Mouse (Mus musculus) heart, embryonic 11.5 days (tissue): ENCODE results near the gene Sept5. TPM values are rescaled to one million over a fixed set of nuclear protein-coding genes. Genes with fewer than 3 reads are reported as not detected.

Source experiments
- ATAC-seq: fragments of 200-750 bp; cut with Nextera tagmentation; replicated peaks from 2 replicates; pipeline ENCODE4 v1.8.0; 2017; ENCODE audit warnings: moderate library complexity; ENCODE audit not compliant: insufficient number of reproducible peaks, low FRiP score, low TSS enrichment
- H3K27ac ChIP-seq: fragments of 300-500 bp; sonication (generic); 2 replicates; pipeline ENCODE4 v1.5.1; 2014; ENCODE audit warnings: mild to moderate bottlenecking, low read depth, low read length
- H3K27me3 ChIP-seq: fragments of 300-500 bp; sonication (generic); 2 replicates; pipeline ENCODE4 v1.6.1; 2014; ENCODE audit warnings: mild to moderate bottlenecking, low read length, mixed read lengths; ENCODE audit not compliant: control insufficient read depth, insufficient read depth
- H3K36me3 ChIP-seq: fragments of 300-500 bp; sonication (generic); 2 replicates; pipeline ENCODE4 v1.6.1; 2014; ENCODE audit warnings: mild to moderate bottlenecking, low read length, moderate library complexity, mixed read lengths; ENCODE audit not compliant: control insufficient read depth, insufficient read depth
- H3K4me1 ChIP-seq: fragments of 300-500 bp; sonication (generic); 2 replicates; pipeline ENCODE4 v1.6.1; 2014; ENCODE audit warnings: low read length; ENCODE audit not compliant: control insufficient read depth, insufficient read depth
- H3K4me2 ChIP-seq: fragments of 300-500 bp; sonication (generic); 2 replicates; pipeline ENCODE4 v1.6.1; 2014; ENCODE audit warnings: mild to moderate bottlenecking, moderate library complexity
- H3K4me3 ChIP-seq: fragments of 300-500 bp; sonication (generic); 2 replicates; pipeline ENCODE4 v1.5.1; 2014; ENCODE audit warnings: low read depth, low read length
- H3K9ac ChIP-seq: fragments of 300-500 bp; sonication (generic); 2 replicates; pipeline ENCODE4 v1.6.1; 2014; ENCODE audit warnings: mild to moderate bottlenecking, low read depth, low read length, moderate library complexity
- H3K9me3 ChIP-seq: fragments of 300-500 bp; sonication (generic); replicated peaks from 2 replicates; pipeline ENCODE4 v1.6.1; 2016; ENCODE audit warnings: low read length; ENCODE audit not compliant: control insufficient read depth
- WGBS: fragments of 180-500 bp; shearing (Covaris S2); extraction: QIAGEN DNeasy Blood & Tissue Kit; methylation state at CpG from one replicate; pipeline ENCODE4 v1.1.7; 2014; ENCODE audit not compliant: insufficient replicate concordance; 5-methylcytosine and 5-hydroxymethylcytosine counted together
- polyA plus RNA-seq: library from polyadenylated mRNA; unstranded; fragments of >200 nt; fragmentation: Nextera tagmentation; extraction: Ambion mirVana; gene quantifications from 2 replicates; pipeline ENCODE4 v1.2.1, GENCODE M21; 2014

The Sept5 gene
- polyA plus RNA-seq: 6.2 and 8.3 TPM in 2 replicates

- Histone ChIP-seq H3K36me3 (no peaks in the 10 kb centered on the region), H3K9me3 (no peaks in the 10 kb centered on the region), H3K9ac (peak within 1 kb of the TSS; percentile 77), H3K4me1 (peaks cover 14% of the 10 kb centered on the region), H3K27ac (no peak within 1 kb of the TSS), H3K27me3 (peaks cover 64% of the 10 kb centered on the region), H3K4me3 (peak within 1 kb of the TSS; percentile 76), H3K4me2 (peak within 1 kb of the TSS; percentile 98)
- ATAC-seq: peak; percentile 55
- WGBS: 1% methylated on average over 64 of the region's 93 CpGs
Observed at GRCm38 (mm10) chr16:18629390-18630231, at the start of gene Sept5. Gene Sept5, minus strand, starts transcription at chr16:18629954.

- Histone ChIP-seq H3K4me2 (no peak overlapping the region), H3K9me3 (no peaks in the 10 kb centered on the region), H3K27ac (no peak overlapping the region), H3K27me3 (no peaks in the 10 kb centered on the region), H3K4me3 (no peak overlapping the region), H3K9ac (no peak overlapping the region), H3K36me3 (no peaks in the 10 kb centered on the region), H3K4me1 (no peaks in the 10 kb centered on the region)
- ATAC-seq: no peak
- WGBS: 40% methylated on average over 5 of the region's 5 CpGs
Observed at GRCm38 (mm10) chr16:18679112-18679511, 49.4 kb upstream of the Sept5 start.

- ATAC-seq: no peak
- no peak overlapping the region for H3K4me2 ChIP-seq
- no peak overlapping the region for H3K27ac ChIP-seq
- H3K9me3 ChIP-seq: no peaks in the 10 kb centered on the region
- H3K4me1 ChIP-seq: no peaks in the 10 kb centered on the region
- H3K9ac ChIP-seq: no peak overlapping the region
- H3K36me3 ChIP-seq: no peaks in the 10 kb centered on the region
- no peak overlapping the region for H3K4me3 ChIP-seq
- 31% methylated on average over 17 of the region's 17 CpGs for WGBS
- H3K27me3 ChIP-seq: no peaks in the 10 kb centered on the region
Observed at GRCm38 (mm10) chr16:18677746-18678679, 48.3 kb upstream of the Sept5 start.

- H3K4me3 ChIP-seq: no peak overlapping the region
- ATAC-seq: no peak
- H3K9me3 ChIP-seq: no peaks in the 10 kb centered on the region
- no peak overlapping the region for H3K9ac ChIP-seq
- H3K4me1 ChIP-seq: no peaks in the 10 kb centered on the region
- no peaks in the 10 kb centered on the region for H3K27me3 ChIP-seq
- no peaks in the 10 kb centered on the region for H3K36me3 ChIP-seq
- H3K27ac ChIP-seq: no peak overlapping the region
- WGBS: 72% methylated on average over 3 of the region's 3 CpGs
- H3K4me2 ChIP-seq: no peak overlapping the region
Observed at GRCm38 (mm10) chr16:18673005-18673404, 43.3 kb upstream of the Sept5 start.

GRCm38 (mm10) chr16:18672027-18672426, 42.3 kb upstream of the Sept5 start:
- 44% methylated on average over 5 of the region's 5 CpGs for WGBS
- Histone ChIP-seq H3K4me1 (no peaks in the 10 kb centered on the region), H3K4me2 (no peak overlapping the region), H3K27ac (no peak overlapping the region), H3K27me3 (no peaks in the 10 kb centered on the region), H3K4me3 (no peak overlapping the region), H3K36me3 (no peaks in the 10 kb centered on the region), H3K9ac (no peak overlapping the region), H3K9me3 (no peaks in the 10 kb centered on the region)
- no peak for ATAC-seq

- Histone ChIP-seq H3K36me3 (no peaks in the 10 kb centered on the region), H3K27me3 (no peaks in the 10 kb centered on the region), H3K9me3 (no peaks in the 10 kb centered on the region), H3K27ac (no peak overlapping the region), H3K9ac (no peak overlapping the region), H3K4me2 (no peak overlapping the region), H3K4me1 (no peaks in the 10 kb centered on the region), H3K4me3 (no peak overlapping the region)
- whole genome bisulfite sequencing: 66% methylated on average over 6 of the region's 6 CpGs
- no peak for ATAC-seq
Observed at GRCm38 (mm10) chr16:18669914-18670313, 40.2 kb upstream of the Sept5 start.

- WGBS: 61% methylated on average over 4 of the region's 4 CpGs
- no peaks in the 10 kb centered on the region for H3K36me3 ChIP-seq
- no peak overlapping the region for H3K4me2 ChIP-seq
- H3K27ac ChIP-seq: no peak overlapping the region
- H3K4me1 ChIP-seq: no peaks in the 10 kb centered on the region
- H3K9ac ChIP-seq: no peak overlapping the region
- H3K9me3 ChIP-seq: no peaks in the 10 kb centered on the region
- ATAC-seq: no peak
- no peaks in the 10 kb centered on the region for H3K27me3 ChIP-seq
- no peak overlapping the region for H3K4me3 ChIP-seq
Observed at GRCm38 (mm10) chr16:18658597-18658996, 28.8 kb upstream of the Sept5 start.

GRCm38 (mm10) chr16:18655372-18656098, 25.8 kb upstream of the Sept5 start:
- WGBS: 54% methylated on average over 5 of the region's 5 CpGs
- H3K27ac ChIP-seq: no peak overlapping the region
- no peak overlapping the region for H3K4me2 ChIP-seq
- no peak overlapping the region for H3K4me3 ChIP-seq
- H3K4me1 ChIP-seq: no peaks in the 10 kb centered on the region
- no peak overlapping the region for H3K9ac ChIP-seq
- no peaks in the 10 kb centered on the region for H3K27me3 ChIP-seq
- H3K36me3 ChIP-seq: no peaks in the 10 kb centered on the region
- ATAC-seq: no peak
- H3K9me3 ChIP-seq: no peaks in the 10 kb centered on the region
